Mouse (Mus musculus) right cerebral cortex, adult 18-20 months (tissue): ENCODE measurements at regions not wholly inside any gene's neighbourhood (a gene's known extent, or its start where the extent isn't known, plus 50 kb on each side); places are given as distances from the start of the nearest gene placed in this dataset.

Experiments used
- DNase-seq: peaks from one replicate; pipeline ENCODE4 v3.0.0; 2022; ENCODE audit warnings: mixed read lengths

DNA sequence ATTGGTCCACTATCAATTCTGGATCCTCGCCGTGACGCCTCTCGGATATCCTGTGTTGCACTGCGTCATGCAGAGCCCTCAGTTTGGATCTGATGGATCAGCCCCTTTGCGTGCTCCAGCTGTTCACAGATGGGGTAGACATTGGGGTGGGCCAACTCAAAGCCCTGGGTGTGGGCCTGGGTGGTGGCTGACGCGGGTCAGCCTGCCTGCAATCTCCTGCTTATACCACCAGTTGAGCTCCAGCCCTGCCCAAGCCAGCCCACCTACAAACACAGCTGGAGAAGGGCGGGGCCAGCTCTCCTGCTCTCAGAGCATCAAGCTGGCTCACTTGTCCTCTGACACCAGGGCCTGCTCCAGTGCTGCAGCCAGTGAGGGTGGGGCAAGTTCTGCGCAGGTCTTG is 73.1 kb downstream of the Rps15a start:
- DNase-seq = no peak

DNA sequence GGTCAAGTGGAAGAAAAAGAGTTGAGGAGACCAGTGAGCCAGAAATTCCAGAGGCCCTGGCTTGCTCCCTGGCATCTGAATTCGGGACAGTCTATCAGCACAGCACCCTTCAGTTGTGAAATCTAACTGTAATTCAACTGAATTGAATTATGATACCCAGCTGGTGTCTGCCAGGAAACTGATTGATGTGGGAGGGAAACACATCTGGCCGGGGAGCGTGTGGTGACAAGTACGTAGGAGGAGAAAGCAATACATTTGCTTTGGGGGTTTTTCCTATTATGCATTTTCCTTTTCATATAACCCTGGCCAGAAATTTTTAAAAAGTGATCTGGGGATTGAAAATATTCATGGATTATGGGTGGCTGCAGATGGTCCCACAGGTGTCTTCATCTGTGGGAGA is 76.1 kb downstream of the Rps15a start:
- DNase-seq = no peak

DNA sequence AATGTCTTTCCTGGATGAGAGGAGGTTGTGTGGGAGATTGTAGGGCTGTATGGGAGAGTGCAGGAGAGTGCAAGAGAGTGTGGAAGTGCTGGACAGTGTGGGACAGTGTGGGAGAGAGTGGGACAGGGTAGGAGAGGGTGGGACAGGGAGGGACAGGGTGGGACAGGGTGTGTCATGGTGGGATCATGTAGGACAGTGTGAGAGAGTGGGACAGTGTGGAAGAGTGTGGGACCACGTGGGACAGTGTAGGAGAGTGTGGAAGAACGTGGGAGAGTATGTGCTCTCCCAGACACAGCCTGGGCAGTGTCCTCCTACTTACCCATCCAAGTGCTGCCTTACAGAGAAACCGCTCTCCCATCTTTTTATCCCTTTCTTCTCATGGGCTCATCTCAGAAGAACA is 78.9 kb downstream of the Rps15a start:
- no peak for DNase-seq

DNA sequence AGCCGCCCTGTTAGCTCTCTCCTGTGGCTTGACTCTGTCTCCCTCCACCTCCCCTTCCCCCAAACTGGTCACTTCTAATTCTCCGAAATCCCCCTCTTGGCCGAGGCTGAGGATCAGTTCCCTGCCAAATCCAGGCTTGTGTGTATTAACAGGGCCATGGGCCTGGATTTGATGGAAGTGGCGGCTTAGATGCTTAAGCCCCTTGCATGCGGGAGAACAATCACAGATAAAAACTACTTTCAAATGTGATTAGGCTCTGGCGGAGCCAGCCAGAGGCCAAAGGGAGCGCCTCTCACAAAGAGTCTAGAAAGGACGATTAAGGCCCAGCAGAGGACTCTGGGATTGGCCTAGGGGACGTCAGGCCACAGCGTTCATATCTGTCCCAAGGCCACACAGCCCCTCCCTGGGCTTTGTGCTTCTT is 89.9 kb downstream of the Rps15a start:
- no peak for DNase-seq

DNA sequence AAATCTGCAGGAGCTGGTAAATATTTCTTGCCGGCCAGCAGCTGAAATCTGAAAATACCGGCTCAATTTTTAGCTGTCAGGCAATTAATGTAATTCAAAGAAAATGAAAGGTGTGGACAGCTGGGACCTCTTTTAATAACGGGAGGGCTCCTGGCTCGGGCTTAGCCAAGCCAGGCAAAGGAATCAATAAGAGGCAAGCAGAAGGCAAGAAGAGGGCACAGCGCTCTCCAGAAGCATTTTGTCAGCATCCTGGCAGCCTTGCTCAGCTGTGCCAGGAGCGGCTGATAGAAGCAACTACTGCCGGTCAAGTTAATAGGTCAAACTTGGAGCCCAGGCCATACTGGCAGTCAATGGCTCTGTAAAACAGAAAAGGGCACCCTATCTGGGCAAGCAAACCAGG is 111.4 kb downstream of the Rps15a start:
- no peak for DNase-seq

DNA sequence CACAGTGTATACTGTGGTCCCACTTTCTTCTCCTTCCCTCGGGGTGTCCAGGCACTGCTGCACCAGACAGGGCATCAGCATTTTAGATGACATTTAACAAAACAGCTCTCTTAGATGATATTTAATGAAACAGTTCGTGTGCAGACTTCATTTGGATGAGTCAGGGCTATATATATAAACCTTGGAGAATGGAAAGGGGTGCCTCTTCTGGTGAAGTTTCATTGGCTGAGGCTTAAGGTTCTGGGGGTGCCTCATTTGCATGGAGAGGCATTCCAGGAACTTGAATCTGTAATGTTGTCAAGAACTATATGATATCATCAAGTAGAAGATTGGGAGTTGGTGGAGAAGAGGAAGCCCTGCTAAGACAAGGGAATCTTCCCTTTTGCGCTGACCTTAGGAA is 114.1 kb downstream of the Rps15a start:
- no peak for DNase-seq

DNA sequence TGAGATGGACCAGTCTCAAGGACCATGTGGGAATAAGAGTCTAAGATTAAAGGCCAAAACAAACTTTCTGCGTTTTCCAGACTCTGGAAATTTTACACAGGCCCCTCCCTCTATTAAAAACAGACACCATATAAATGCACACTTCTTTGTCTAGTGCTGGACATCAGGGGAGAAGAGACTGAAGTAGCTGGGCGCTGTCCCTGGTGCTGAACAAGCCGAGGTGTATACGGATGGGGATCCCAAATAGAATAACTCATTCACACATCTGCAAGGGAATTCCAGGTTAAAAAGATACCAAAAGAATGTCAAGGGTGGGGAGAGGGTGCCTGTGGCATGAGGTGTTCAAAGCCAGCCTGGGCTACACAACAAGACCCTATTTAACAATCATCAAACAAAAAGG is 114.9 kb downstream of the Rps15a start:
- no peak for DNase-seq

DNA sequence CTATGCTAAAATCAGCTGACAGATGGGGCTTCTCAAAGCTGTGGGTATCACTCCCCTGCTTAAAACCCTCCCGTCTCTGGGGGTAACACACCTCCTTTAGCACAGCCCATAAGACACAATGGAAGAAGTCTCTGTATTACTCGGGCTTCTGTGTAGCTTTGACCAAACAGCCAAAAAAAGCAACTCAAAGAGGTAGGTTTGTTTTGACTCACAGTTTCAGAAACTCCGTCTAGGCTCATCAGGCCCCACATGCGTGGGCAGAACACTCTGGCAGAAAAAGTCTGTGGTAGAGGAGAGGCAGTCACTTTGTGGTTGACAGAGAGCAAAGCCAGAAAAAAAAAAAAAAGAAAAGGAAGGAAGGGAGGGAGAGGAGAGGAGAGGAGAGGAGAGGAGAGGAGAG is 133.8 kb downstream of the Rps15a start:
- DNase-seq = no peak

DNA sequence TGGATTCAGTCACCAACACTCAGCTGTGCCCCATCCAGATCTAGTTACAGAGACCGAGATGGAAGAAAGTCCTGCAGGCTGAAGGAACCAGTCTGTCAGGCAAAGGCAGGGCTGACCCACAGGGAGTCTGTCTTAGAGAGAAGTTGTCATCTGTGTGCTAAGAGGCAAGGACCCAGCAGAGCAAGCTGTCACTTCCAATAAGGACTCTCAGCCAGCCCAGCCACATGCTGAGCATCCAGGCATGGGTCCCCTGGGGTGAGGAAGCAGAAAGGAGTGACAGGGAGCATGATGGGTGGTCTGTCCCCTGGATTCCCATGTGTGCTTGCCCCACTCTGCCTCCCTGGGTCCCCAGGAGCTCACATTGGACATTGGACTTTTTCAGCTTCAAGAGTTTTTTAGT is 144.8 kb downstream of the Rps15a start:
- DNase-seq = no peak

DNA sequence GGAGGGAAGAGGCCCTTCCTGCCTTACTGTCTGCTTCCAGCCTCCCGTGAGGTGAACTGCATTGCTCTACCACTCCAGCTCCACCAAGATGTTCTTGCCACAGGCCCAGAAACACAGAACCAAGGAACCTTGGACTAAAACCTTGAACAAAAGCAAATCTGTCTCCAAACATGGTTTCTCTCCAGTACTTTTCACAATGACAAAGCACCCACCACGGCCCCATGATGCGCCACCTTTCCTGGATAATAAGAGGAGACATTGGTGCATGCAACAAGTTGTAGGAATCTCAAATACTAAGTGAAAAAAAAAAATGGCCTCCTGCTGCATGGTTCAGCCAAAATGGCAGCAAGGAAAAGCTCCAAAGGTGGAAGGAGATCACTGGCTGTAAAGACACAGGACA is 172.6 kb downstream of the Rps15a start:
- DNase-seq = no peak

DNA sequence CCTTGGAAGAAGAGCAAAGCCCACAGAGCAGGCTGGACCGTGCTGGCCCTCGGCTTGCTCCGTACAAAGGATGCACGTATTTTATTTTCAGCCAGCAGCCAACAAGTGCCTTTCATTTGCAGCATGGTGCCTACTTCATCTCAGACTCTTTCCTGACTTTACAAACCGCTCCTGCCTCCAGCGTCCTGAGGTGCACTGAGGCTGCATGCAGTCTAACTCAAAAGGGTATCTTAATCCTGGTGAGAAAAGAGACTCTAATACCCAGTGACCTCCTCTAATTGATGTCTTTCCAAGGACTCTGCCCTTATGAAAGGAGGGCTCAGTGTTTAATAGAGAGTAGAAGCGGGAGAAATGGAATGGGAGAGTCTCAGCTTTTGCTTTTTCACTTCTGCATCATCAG is 176.4 kb downstream of the Rps15a start:
- no peak for DNase-seq

DNA sequence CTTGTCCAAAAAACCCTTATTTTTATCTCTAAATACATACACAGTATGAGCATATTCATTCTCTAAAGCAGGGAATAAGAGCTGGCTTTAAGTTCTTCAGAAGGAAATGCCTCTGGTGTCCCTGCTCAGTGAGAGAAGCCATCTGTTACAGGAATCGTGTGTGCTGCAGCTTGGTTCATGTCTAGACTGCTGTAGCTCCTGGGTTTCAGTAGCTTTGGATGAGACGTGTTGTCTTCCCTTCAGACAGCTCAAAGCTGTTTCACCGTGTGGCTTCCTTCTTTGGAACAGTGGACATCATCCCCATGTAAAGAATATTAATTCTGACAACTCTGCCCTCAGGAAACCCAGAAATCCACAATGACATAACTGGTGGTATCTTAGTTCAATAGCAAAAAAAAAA is 181.1 kb downstream of the Rps15a start:
- no peak for DNase-seq

DNA sequence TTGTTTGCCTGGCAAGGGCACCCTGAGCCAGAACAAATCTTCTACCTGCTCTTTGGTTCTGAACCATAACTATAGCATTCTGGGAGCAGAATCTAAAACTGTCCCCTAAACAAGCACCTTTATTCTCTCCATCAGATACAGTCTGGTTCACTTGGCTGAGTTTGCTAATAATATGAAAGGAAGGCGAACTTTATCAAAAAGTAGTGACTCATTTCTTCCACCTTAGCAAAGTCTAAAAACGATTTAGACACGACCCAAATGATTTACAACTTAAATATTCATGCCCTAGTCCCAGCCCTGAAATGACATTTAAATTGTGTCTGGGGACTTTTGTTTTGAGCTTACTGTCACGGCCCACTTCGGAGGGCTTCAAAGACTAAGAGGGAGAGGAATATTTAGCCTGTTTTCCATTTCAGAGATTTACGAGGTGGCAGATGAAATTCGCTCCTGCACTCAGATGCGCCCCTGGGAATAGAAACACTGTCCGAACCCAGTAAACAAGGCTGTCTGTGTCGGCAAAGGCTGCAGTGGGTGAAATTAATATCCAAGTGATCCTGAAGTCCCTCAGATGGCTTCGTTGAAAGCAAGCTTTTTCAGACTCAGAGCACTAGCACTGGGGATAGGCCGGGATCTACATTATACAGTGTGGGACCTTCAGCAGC is 184.6 kb downstream of the Rps15a start:
- DNase-seq = no peak

DNA sequence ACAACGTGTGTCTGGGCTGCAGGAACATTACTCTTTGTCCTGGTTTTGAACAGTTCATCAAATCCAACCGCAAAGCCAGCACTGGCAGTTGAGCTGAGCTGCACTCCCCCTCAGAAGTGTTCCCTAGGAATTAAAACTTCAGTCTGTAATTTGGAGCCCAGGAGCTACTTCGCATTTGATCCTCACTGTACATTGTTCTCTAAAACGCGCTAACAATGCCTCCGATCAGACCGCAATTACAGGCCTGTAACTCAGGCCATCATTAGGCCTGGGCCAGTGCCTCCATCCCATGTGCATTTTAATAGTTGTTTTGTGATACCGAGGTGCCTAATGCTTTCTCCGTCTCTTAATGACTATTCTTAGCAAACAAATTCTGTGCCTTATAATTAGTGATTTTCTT is 185.6 kb downstream of the Rps15a start:
- DNase-seq = no peak

DNA sequence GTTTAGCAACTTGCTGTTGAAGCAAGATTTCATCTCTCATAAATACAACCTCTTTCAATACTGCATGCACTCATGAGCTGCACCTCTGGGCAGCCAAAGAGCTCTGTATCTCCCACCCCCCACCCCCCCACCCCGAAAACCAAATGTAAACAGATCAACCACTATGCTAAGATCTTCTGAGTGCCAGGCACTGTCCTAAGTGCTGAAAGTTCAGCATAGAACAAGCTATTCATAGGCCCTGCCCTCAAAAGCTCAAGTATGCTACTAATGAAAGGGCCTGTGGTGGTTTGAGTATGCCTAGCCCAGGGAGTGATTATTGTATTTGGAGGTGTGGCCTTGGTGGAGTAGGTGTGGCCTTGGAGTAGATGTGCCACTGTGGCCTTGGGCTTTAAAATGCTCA is 189.6 kb downstream of the Rps15a start:
- no peak for DNase-seq

DNA sequence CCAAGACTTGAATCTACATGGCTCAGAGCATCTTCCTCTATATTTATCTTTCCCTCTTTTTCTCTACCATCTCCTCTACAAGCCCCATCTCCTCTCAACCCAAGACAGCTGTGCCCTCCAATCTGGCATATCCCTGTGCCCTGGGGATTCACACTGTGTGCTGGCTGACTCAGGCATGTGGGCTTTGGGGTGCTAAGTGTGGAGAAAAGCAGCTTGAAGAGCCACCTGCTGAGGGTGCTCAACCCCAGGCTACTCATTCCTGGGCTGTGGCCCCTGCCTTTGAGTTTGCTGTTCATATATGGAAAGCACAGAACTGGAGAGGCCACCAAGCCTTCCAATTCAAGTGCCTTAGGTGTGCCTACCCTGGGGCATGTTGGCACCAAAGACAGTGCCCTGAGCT is 193.7 kb downstream of the Rps15a start:
- DNase-seq = peak; percentile 73

DNA sequence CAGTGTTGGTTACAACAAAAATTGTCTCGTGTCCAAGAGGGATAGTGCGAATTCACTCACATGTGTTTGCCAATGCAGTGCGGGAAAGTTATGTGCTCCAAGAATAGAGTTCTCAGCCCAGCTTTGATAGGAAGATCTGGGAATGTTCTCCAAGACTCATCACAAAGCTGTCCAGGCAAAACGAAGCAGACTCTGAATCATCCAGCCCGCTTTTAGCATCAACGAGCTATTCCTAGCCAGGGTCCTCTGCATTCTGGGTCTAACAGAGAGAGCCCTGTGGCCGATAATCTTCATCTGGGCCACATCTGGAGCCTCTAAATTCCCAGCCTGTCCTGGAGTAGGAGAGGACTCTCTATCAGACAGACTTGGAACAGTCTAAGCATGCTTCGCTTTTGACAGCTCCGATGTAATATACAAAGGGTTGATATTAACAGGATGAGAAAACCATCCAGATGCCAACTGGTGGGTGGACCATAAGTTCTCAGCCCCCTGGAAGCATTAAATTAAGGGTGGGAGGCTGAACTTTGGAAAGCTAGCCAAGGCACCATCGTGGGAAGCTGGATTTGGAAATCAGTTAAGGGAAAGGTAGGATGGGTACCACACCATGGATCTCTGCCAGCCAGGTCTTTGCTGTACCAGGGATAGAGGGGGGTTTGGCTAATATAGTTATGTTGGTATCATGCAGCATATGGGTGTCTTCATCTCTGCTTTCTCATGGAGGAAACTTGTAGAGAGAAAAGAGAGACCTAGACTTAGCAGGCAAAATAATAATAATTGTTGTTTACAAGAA is 197.6 kb downstream of the Rps15a start:
- DNase-seq = peak; percentile 66

DNA sequence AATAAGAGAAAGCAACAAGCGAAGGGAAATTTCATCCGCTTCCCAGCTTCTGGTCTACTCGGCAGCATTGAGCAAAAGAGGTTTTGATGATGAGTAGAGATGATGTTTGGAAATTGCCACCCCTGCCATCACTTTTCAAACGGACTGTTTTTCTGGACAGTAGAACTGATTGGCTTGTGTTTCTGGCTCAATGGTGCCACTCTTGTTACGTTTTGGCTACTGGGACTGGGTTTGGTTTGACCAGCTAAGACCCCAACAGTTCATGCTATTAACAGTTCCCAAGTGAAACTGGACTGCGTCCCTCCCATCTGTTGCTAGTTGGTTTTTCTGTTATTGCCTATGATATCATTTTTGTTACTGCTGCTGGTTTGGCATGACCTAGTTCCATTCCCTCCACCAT is 199.1 kb downstream of the Rps15a start:
- DNase-seq = no peak

DNA sequence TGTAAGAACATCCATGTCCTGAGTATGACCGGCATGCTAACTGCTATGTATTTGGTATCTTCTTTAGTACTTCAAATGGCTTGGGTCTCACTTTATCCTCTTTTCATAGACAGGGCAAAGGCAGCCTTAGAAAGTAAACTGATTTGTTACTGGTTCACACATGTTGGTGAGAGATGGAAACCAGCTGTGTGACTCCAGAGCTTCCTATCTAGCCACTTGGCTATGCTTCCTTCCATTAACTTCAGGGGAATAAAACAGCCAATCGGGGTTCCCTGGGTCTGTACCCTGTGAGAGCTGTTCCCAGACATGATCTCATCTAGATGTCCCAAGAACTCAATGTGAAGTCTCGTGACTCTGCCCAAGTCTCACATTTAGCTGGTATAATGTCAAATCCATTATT is 203.5 kb downstream of the Rps15a start:
- DNase-seq = no peak

DNA sequence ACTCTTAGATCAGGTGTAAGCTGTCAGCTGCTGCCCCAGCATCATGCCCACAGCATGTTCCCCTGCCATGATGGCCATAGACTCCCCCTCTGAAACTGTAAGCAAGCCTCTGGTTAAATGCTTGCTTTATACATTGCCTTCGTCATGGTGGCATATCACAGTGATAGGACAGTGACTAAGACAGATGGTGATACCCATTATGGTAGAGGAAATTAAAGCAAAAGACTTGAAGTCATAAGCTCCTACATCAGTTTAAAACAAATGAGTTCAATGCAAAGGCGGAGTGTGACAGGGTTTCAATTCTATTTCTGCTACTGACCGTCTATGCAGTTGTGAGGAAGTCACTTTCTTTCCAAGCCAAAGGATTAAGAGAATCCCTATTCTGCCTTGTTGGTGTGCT is 204.9 kb downstream of the Rps15a start:
- no peak for DNase-seq

DNA sequence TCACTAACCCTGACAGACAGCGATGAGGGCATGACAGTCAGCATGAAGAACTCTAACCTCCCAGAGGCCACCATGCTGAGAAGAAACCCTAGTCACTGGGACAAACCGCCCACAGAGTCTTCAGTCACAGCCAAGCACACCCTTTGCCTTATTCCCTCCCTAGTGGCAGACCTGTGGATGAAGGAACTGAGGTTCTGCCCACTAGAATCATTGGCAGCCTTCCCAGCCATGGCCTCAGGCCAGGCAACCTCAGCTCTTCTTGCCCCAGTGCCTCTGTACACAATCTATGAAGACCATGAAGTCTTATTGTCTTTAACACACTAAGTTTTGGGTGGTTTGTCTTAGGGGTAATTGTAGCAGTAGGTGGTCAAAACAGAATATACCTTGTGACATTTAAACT is 219.5 kb downstream of the Rps15a start:
- DNase-seq = no peak

DNA sequence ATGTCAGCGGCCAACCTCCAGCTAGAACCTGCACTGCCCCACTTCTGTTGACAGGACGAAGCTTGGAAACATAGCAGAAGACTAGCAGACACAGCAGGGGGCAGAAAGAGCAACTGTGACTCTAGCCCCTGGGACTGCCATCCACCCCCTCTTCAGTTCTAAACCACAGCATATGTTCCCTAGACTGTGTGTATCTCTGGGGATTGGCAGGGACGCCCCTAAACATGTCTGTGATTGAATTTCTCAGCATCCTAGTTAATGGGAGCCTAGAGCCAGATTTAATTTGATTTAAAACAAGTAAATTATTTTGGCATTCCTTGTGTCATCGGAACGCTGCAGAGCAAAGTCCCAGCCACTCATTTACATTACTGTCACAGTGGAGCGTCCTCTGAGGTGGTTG is 228.7 kb downstream of the Rps15a start:
- DNase-seq = no peak

DNA sequence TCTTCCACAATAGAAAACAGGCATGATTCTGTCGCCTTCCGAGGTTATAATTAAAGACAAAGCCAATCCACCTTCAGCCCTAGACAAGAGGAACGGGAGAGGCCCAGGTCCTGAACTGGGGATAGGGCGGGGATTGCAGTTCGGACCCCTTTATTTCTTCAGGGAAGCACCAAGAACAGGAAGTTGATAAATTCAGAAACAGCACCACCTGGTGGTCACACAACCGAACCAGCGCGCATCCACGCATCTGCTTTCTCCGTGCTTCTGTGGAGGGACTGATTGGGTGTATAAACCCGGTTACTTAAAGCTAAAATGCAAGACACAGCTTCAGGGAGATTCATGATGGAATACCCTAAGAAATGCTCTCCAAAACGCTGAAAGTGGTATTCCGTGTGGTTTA is 233.2 kb downstream of the Rps15a start:
- DNase-seq = peak; percentile 86

DNA sequence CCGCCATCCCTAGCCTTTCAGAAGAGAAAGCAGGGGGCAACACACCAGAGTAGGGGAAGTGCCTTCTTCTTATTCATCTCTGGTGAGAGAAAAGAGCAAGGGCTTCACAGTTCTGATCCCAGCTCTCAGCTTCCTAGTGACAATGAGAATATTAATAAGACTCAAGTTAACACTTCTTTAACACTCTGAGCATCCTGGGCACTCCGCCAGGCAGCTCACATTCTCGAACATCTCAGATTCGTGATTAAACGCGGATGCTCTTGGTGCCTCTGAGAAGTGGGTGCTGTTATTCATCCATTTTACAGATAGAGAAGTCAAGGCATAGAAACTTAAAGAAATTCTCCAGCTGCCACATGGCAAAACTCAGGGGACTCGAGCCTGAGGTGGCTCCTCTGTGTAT is 237.1 kb downstream of the Rps15a start:
- peak; percentile 34 for DNase-seq

DNA sequence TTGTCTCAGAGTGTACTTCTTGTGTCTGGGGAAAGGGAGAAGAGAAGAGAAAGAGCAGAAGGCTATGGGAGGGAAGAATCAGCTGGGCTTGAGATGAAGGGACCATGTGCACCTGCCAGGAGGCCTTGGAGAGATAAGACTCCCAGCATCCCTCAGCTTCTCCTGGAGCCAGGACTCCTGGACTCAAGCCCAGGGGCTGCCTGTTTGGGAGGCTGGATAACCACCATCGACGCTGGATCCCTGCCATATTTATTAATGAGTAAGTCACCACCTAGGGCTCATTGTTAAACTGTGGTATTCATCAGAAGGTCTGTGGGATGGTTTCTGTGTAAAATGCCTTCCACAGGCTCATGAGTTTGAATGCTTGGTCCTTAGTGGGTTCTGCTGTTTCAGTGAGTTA is 240.7 kb downstream of the Rps15a start:
- DNase-seq = no peak
